Mouse (Mus musculus): ENCODE measurements at regions not wholly inside any gene's neighbourhood (a gene's known extent, or its start where the extent isn't known, plus 50 kb on each side); places are given as distances from the start of the nearest gene placed in this dataset.

GRCm38 (mm10) chr10:117539532-117539931 lies 89.8 kb upstream of the Cpm start:
- no peak for DNase-seq

GRCm38 (mm10) chr10:117538725-117539124 lies 90.6 kb upstream of the Cpm start:
- no peak for DNase-seq

GRCm38 (mm10) chr10:117536769-117537599 lies 92.3 kb upstream of the Cpm start:
- DNase-seq, result no peak

DNA sequence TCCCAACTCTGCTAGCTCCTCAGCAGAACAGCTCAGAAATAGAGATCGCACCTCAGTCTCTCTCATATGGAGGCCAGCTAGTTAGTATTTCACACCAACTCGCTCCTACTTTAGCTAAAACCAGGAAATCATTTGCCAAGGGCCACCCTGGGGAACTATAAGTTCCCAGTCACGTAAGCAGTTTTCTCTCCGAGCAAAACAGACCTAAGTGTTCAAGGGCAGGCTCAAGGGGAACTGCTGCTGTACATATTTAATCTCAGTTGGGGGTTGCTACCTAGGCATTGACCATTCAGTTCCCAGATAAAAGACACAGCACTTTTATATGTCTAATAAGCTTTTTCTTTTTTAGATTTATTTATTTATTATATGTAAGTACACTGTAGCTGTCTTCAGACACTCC lies 93.5 kb upstream of the Cpm start:
- no peak for DNase-seq

- no peak for DNase-seq
Measured at GRCm38 (mm10) chr10:117534992-117535719, 94.1 kb upstream of the Cpm start.

- DNase-seq, result no peak
Measured at GRCm38 (mm10) chr10:117534478-117534877, 94.8 kb upstream of the Cpm start.

DNA sequence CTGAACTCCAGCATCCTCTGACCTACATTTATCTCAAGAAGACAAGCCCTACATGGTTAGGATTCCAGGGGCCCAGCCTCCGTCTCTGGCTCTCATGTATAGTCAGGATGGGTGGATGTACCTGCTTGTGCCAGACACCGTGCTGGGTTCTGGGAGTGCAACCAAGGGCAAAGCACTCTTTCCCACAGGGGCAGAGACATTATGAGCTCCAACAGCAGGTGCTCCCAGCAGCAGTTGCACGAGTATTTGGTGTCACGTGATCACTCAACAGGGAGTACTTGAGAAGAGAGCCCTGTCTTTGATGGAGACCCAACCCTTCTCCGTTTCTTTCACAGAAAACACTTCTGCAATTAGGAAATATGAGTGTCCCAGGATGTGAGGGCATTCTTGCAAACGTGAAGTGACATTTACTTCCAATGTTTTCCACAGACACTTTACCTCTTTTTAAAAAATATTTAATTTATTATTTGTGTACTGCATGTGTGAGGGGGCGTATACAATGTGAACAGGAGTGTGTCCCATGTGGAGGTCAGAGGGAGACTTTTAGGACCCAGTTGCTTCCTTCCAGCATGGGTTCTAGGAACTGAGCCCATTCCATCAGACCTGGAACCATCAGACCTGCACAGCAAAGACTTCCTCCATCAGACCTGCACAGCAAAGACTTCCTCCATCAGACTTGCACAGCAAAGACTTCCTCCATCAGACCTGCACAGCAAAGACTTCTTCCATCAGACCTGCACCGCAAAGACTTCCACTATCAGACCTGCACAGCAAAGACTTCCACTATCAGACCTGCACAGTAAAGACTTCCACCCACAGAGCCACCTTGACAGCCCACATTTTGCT lies 95.5 kb upstream of the Cpm start:
- no peak for DNase-seq

GRCm38 (mm10) chr10:117532750-117533540 lies 96.4 kb upstream of the Cpm start:
- no peak for DNase-seq

GRCm38 (mm10) chr10:117531798-117532747 lies 97.2 kb upstream of the Cpm start:
- no peak for DNase-seq

GRCm38 (mm10) chr10:117530859-117531602 lies 98.3 kb upstream of the Cpm start:
- no peak for DNase-seq

- DNase-seq, result no peak
Measured at GRCm38 (mm10) chr10:117530007-117530858, 99.1 kb upstream of the Cpm start.

DNA sequence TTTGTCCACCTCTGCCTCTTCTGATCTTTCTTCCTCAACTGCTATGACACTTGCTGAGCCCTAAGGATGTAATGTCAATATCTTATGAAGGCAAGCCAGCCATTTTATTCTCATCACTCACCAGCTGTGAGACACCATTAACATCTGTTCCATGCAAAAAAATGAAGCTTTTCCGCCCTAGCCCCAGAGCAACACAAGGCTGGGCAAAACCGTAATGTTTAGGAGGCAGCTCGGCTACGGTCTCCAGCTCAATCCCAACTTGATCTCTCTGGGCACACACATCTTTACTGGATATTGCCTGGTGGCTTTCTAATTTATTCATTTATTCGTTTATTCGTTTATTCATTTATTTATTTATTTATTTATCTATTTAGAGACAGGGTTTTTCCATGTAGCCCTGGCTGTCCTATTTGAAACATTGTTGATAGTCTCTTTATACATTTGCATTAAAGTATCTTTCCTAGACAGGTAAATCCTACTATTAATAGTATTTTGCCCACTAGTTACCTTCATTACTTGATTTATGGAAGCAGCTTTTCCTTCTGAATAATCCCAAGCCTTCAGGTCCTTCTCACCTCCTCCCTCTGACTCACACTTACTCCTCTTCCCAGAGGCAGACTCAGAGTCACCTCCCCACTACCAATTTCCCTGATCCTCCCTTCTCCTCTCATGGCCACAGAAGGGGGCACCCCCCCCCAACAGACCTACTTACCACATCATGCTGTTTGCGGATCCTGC lies 99.9 kb upstream of the Cpm start:
- DNase-seq, result no peak

DNA sequence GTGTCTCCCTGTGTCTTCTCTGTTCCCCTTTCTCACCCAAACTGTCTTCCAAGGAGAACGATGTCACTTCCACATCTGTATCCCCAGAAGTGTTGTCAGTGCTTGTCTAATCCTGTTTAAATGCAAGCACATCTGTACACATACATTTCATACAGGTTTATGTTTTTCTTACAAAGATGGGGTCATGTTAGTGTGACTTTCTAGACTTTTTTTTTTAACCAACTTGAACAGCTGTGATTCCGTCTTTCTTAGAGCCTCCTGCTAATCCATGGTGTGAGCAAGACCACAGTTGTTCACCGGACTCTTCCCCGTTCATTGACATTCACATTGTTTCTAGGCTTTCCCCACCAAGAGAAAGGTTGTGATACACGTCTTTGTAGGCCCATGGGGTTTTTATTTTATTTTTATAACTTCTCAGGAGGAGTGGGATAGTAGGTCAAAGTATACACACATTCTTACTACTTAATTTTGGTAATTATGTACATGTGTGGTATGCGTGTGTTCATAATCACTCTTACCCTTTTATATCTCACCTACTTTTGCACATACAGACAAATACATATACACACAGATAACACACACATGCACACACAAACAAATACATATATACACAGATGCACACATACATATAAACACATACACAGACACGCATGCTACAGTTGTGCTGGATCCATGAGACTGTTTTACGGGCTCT lies 100.6 kb upstream of the Cpm start:
- no peak for DNase-seq

GRCm38 (mm10) chr10:117527979-117528378 lies 101.3 kb upstream of the Cpm start:
- DNase-seq, result no peak

DNA sequence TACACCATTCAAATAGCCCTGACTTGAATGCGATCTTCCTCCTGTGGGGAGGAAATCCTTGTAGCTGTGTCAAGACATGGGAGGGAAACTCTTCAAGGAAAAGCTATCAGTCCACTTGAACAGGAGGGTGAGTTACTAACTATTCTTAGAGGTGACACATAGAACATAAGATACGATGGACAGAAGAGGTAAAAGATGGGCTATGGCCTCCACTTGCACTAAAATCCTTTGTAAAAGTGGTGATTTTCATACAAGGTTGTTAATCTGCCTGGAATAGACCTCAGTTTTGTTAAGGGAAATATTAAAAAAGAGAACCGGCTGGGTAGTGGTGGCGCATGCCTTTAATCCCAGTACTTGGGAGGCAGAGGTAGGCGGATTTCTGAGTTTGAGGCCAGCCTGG lies 102.1 kb upstream of the Cpm start:
- DNase-seq, result no peak

DNA sequence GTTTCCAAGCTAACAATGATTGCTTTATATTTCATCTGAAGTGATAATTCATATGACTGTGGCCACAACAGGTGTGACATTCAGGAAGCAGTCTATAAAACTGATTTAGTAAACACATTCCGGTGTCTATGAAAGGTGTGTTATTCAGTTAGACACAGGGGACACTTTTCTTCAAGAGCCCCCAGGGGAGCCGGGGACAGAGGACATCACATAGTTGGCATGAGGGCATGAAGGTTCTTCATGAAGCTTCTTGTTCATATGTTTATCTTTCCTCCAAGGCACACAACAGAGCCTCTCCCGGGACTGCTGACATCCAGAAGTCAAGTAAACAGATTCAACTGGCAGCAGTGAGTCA lies 102.5 kb upstream of the Cpm start:
- no peak for DNase-seq

GRCm38 (mm10) chr10:117526008-117526833 lies 103.1 kb upstream of the Cpm start:
- DNase-seq, result no peak
